Mouse (Mus musculus): ENCODE results near the gene Ranbp10.

GRCm38 (mm10) chr8:105836991-105837390 lies 9.8 kb upstream of the Ranbp10 start:
- TF ChIP-seq CTCF (IDR thresholded peaks at IDR 0.05; ENCODE audit: low read depth) (no peak), EP300 (optimal IDR thresholded peaks at IDR 0.05) (no peak)
